Mouse (Mus musculus) hindbrain, embryonic 11.5 days (tissue): ENCODE measurements at regions not wholly inside any gene's neighbourhood (a gene's known extent, or its start where the extent isn't known, plus 50 kb on each side); places are given as distances from the start of the nearest gene placed in this dataset.
A peak's percentile ranks its signal among the peaks of the same experiment; 100 is the strongest.
"Not testable (repeated sequence)": the region's sequence is repeated elsewhere in the genome, so short reads cannot be mapped to it uniquely, and the experiment has no call there.

Experiments
- ATAC-seq: fragments of 200-750 bp; cut with Nextera tagmentation; 2 replicates; pipeline ENCODE4 v1.8.0; 2017; ENCODE audit warnings: mild to moderate bottlenecking, moderate TSS enrichment, moderate library complexity; ENCODE audit not compliant: low FRiP score
- DNase-seq: peaks from one replicate; pipeline ENCODE4 v3.0.0-alpha.2; 2015; ENCODE audit warnings: low spot score
- H3K27ac ChIP-seq: fragments of 300-500 bp; sonication (generic); 2 replicates; pipeline ENCODE4 v1.5.1; 2014; ENCODE audit warnings: mild to moderate bottlenecking, low read depth, low read length
- H3K27me3 ChIP-seq: fragments of 300-500 bp; sonication (generic); 2 replicates; pipeline ENCODE4 v1.6.1; 2014; ENCODE audit warnings: mild to moderate bottlenecking, low read length, moderate library complexity, mixed read lengths; ENCODE audit not compliant: control insufficient read depth, insufficient read depth
- H3K36me3 ChIP-seq: fragments of 300-500 bp; sonication (generic); 2 replicates; pipeline ENCODE4 v1.6.1; 2014; ENCODE audit warnings: mild to moderate bottlenecking, low read length, moderate library complexity, mixed read lengths; ENCODE audit not compliant: control insufficient read depth, insufficient read depth
- H3K4me1 ChIP-seq: fragments of 300-500 bp; sonication (generic); replicated peaks from 2 replicates; pipeline ENCODE4 v1.6.1; 2014; ENCODE audit warnings: low read length, mixed read lengths; ENCODE audit not compliant: control insufficient read depth, insufficient read depth
- H3K4me2 ChIP-seq: fragments of 300-500 bp; sonication (generic); replicated peaks from 2 replicates; pipeline ENCODE4 v1.6.1; 2014; ENCODE audit warnings: mild to moderate bottlenecking, low read depth, low read length
- H3K4me3 ChIP-seq: fragments of 300-500 bp; sonication (generic); 2 replicates; pipeline ENCODE4 v1.5.1; 2014; ENCODE audit warnings: low read depth, low read length
- H3K9ac ChIP-seq: fragments of 300-500 bp; sonication (generic); 2 replicates; pipeline ENCODE4 v1.6.1; 2014; ENCODE audit warnings: low read depth, low read length
- H3K9me3 ChIP-seq: fragments of 300-500 bp; sonication (generic); 2 replicates; pipeline ENCODE4 v1.6.1; 2016; ENCODE audit warnings: low read length; ENCODE audit not compliant: control insufficient read depth
- WGBS: fragments of 180-500 bp; shearing (Covaris S2); extraction: QIAGEN DNeasy Blood & Tissue Kit; methylation state at CpG from one replicate; pipeline ENCODE4 v1.1.7; 2014; 5-methylcytosine and 5-hydroxymethylcytosine counted together

DNA sequence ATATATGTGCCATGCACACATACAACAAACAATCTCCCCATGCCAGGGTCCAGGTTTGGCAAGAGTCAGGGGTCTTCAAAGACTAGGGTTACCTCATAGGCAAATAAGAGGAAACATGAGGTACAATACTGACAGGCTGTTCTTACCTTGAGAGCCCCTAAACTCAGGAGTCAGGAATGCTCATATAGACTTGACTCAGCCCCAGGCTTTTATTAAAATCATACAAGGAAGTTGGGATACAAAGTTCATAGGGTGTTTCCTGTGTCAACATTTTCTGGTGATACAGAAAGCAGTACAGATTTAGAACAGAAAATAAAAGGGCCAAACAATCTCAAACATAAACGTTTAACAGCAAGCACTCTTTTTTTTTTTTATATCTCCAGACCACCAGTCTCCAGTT lies 2102.4 kb upstream of the Aga start:
- Histone ChIP-seq H3K36me3 (no peaks in the 10 kb centered on the region), H3K4me2 (no peak overlapping the region), H3K9ac (no peak overlapping the region), H3K4me3 (no peak overlapping the region), H3K27ac (no peak overlapping the region), H3K4me1 (no peaks in the 10 kb centered on the region), H3K9me3 (no peaks in the 10 kb centered on the region), H3K27me3 (no peaks in the 10 kb centered on the region)
- 64% methylated on average over 1 of the region's 1 CpGs for WGBS
- DNase-seq (no peak), ATAC-seq (no peak)

DNA sequence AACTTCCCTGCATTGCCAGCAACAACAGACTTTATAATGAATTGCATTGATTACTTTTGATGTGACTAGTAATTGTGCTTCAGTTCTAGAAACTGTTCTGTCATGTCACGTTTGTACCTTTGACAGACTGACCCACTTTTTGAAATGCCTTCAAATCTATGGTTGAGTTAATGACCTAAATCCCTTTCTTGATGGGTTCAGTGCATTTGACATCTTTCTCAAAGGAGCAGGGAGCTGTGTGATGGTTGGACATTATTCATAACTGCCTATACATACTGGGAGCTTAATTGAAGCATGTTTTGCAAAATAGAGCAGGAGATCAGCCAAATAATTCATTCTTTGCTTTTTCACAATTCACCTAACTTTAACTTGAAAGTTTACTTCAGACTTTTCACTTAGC lies 2083.1 kb upstream of the Aga start:
- H3K27ac ChIP-seq: no peak overlapping the region
- no peak overlapping the region for H3K4me3 ChIP-seq
- 49% methylated on average over 1 of the region's 1 CpGs for WGBS
- H3K9me3 ChIP-seq: no peaks in the 10 kb centered on the region
- DNase-seq (no peak), ATAC-seq (no peak)
- H3K4me2 ChIP-seq: no peak overlapping the region
- no peaks in the 10 kb centered on the region for H3K4me1 ChIP-seq
- H3K36me3 ChIP-seq: no peaks in the 10 kb centered on the region
- no peak overlapping the region for H3K9ac ChIP-seq
- no peaks in the 10 kb centered on the region for H3K27me3 ChIP-seq

DNA sequence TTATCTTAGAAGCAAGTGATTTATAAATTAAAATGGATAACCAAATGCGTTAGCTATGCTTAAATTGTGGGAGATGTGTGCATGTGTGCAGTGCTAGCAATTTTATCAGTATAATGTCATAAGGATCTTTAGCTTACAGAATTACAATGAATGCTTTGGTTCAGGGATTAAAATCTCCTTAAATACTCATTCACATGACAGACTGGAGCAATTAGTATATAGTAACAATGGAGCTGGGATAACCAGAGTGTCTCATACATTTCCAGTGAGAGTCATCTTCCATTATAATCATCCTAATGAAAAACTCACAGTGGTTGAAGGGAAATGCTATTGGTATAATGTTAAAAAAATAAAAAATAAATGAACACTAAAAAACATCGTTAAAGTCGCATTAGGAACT lies 2082.7 kb upstream of the Aga start:
- Histone ChIP-seq H3K9ac (no peak overlapping the region), H3K4me1 (no peaks in the 10 kb centered on the region), H3K4me2 (no peak overlapping the region), H3K9me3 (no peaks in the 10 kb centered on the region), H3K4me3 (no peak overlapping the region), H3K27ac (no peak overlapping the region), H3K27me3 (no peaks in the 10 kb centered on the region), H3K36me3 (no peaks in the 10 kb centered on the region)
- ATAC-seq (no peak), DNase-seq (no peak)
- 77% methylated on average over 3 of the region's 3 CpGs for WGBS

- H3K36me3 ChIP-seq: no peaks in the 10 kb centered on the region
- no peak overlapping the region for H3K4me3 ChIP-seq
- no peak overlapping the region for H3K9ac ChIP-seq
- H3K27ac ChIP-seq: no peak overlapping the region
- 88% methylated on average over 5 of the region's 5 CpGs for WGBS
- no peaks in the 10 kb centered on the region for H3K27me3 ChIP-seq
- DNase-seq (no peak), ATAC-seq (no peak)
- H3K9me3 ChIP-seq: no peaks in the 10 kb centered on the region
- H3K4me1 ChIP-seq: no peaks in the 10 kb centered on the region
- no peak overlapping the region for H3K4me2 ChIP-seq
Measured at GRCm38 (mm10) chr8:51447636-51448035, 2063.9 kb upstream of the Aga start.

DNA sequence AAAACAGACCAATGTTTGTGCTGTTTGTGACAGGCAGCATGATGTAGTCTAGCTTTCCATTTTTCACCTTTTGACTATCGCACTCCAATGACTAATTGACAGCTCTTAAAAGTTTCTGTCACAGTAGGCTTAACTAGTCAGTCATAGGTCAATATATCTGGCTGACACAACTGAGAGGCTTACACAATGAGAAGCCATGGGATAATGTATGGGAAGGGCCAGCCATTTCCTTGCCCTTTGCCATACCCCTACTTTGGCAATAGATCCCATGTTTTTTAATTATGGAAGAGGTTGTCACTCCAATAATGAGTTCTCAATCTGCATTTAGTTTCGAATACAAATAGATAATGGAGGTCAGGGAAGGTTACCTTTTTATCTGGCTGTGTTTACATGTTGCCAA lies 2062.9 kb upstream of the Aga start:
- Histone ChIP-seq H3K4me3 (no peak overlapping the region), H3K36me3 (no peaks in the 10 kb centered on the region), H3K27me3 (no peaks in the 10 kb centered on the region), H3K9ac (no peak overlapping the region), H3K4me2 (no peak overlapping the region), H3K9me3 (no peaks in the 10 kb centered on the region), H3K4me1 (no peaks in the 10 kb centered on the region), H3K27ac (no peak overlapping the region)
- ATAC-seq: peak; percentile 75
- WGBS: 53% methylated on average over 2 of the region's 2 CpGs
- DNase-seq: no peak

- no peaks in the 10 kb centered on the region for H3K27me3 ChIP-seq
- H3K4me2 ChIP-seq: no peak overlapping the region
- no peak for DNase-seq
- H3K27ac ChIP-seq: no peak overlapping the region
- WGBS: 70% methylated on average over 3 of the region's 3 CpGs
- no peaks in the 10 kb centered on the region for H3K4me1 ChIP-seq
- H3K9me3 ChIP-seq: no peaks in the 10 kb centered on the region
- no peak overlapping the region for H3K9ac ChIP-seq
- H3K4me3 ChIP-seq: no peak overlapping the region
- peak; percentile 59 for ATAC-seq
- no peaks in the 10 kb centered on the region for H3K36me3 ChIP-seq
Measured at GRCm38 (mm10) chr8:51479406-51479805, 2032.1 kb upstream of the Aga start.

GRCm38 (mm10) chr8:51502567-51502966 lies 2009.0 kb upstream of the Aga start:
- WGBS: 86% methylated on average over 4 of the region's 4 CpGs
- DNase-seq: no peak
- no peak overlapping the region for H3K4me2 ChIP-seq
- no peak overlapping the region for H3K4me3 ChIP-seq
- no peaks in the 10 kb centered on the region for H3K36me3 ChIP-seq
- H3K9me3 ChIP-seq: no peaks in the 10 kb centered on the region
- H3K4me1 ChIP-seq: no peaks in the 10 kb centered on the region
- ATAC-seq: no peak
- H3K27ac ChIP-seq: no peak overlapping the region
- H3K27me3 ChIP-seq: no peaks in the 10 kb centered on the region
- no peak overlapping the region for H3K9ac ChIP-seq

GRCm38 (mm10) chr8:51523163-51523562 lies 1988.4 kb upstream of the Aga start:
- no peak for DNase-seq
- Histone ChIP-seq H3K9me3 (no peaks in the 10 kb centered on the region), H3K27ac (no peak overlapping the region), H3K4me2 (no peak overlapping the region), H3K4me3 (no peak overlapping the region), H3K9ac (no peak overlapping the region), H3K4me1 (no peaks in the 10 kb centered on the region), H3K36me3 (no peaks in the 10 kb centered on the region), H3K27me3 (no peaks in the 10 kb centered on the region)
- WGBS: 86% methylated on average over 2 of the region's 2 CpGs
- no peak for ATAC-seq

DNA sequence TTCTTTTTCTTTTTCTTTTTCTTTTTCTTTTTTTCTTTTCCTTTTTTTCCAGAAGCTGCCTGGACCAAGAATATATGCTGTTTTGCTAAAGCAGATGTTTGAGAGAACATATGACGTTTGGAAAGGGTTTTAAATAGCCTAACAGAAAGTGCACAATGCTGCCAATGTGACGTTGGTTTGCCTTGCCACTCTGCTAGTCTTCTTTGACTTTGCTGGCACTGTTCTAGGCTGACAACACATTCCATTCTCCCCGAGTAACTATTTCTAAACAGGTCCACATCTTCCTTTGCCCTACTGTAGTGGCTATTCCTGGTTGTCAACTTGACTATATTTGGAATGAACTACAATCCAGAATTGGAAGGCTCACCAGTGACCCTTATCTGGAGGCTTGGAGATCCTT lies 1958.4 kb upstream of the Aga start:
- not testable (repeated sequence) for H3K9ac ChIP-seq, H3K36me3 ChIP-seq, H3K9me3 ChIP-seq, H3K4me3 ChIP-seq, H3K27me3 ChIP-seq, ATAC-seq, H3K4me2 ChIP-seq, DNase-seq, H3K4me1 ChIP-seq, H3K27ac ChIP-seq
- 81% methylated on average over 3 of the region's 3 CpGs for WGBS
